Mouse (Mus musculus) erythroblast, embryonic 14.5 days (primary cell): ENCODE results near the gene Pold4.

Source experiments
- GATA1 ChIP-seq: IDR thresholded peaks from 2 replicates; pipeline ENCODE4 v1.6.1; 2012; ENCODE audit warnings: low read length, inconsistent platforms, mixed read lengths
- TAL1 ChIP-seq: IDR thresholded peaks from 3 replicates; pipeline ENCODE4 v1.6.1; 2012; ENCODE audit warnings: low read length, inconsistent platforms, mixed read lengths

- TF ChIP-seq TAL1 (no peak), GATA1 (no peak)
Measured at GRCm38 (mm10) chr19:4228891-4229290, 2.8 kb upstream of the Pold4 start.
